Mouse (Mus musculus): ENCODE results near the gene Slitrk3.

GRCm38 (mm10) chr3:73002933-73003696 is 54.5 kb downstream of the Slitrk3 start:
- TF ChIP-seq CTCF (IDR thresholded peaks at IDR 0.05; ENCODE audit: insufficient read depth, low read depth, low read length): no peak
- TF ChIP-seq POLR2A (IDR thresholded peaks at IDR 0.05; ENCODE audit: insufficient read depth, low read depth, low read length): no peak

Data from olfactory bulb, adult 2 months (tissue).